7 mouse cellular contexts compared by ENCODE assay signal in the genomic region with DNA sequence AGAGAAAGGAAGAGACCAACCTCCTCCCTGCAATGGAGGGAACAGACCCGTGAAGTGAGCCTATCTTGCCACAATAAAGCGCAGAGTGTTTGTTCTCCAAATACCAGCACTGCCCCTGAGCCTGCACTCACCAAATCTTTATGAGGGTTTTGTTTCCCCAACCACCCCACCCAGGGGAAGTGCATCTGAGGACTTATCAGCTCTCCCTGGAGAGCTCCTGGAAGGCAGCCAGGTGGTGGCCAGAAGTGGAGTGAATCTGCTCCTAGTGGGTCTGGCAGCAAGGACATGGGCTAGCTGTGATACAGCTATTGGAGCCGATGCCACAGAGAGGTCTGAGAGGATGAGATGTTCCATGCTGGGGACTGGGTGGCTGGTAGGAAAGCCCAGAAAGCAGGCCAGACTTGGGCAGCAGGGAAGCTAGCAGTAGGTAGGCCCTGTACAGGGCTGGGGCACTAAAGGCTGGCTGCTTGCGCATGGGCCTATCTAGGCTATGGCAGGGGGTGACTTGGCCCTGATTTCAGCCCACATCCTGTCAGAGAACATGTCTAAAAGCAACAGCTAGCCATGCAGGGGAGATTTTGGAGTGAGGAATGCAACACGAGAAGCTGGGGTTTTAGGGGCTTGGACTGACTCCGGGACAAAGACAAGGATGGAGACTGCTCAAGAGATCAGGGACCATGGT.
DNase-seq lines count a peak whose midpoint lies in the region; ATAC-seq and TF ChIP-seq lines count a peak whose summit lies in the region.

No protein-coding gene starts in this region.

- ATAC-seq in heart, postnatal 0 days (ENCODE audit: insufficient read depth, low read depth), result peak; percentile 72
- ATAC-seq in limb, embryonic 11.5 days (ENCODE audit: insufficient number of reproducible peaks, low FRiP score, low TSS enrichment, low read depth), result no peak
- ATAC-seq in stomach, embryonic 16.5 days (ENCODE audit: insufficient read depth, low FRiP score), result no peak

- WGBS in heart, postnatal 0 days, result 31% methylated on average over 6 of the region's 6 CpGs
- WGBS in limb, embryonic 11.5 days, result 62% methylated on average over 6 of the region's 6 CpGs
- WGBS in stomach, embryonic 16.5 days, result 44% methylated on average over 6 of the region's 6 CpGs

- H3K4me1 ChIP-seq in brown adipose tissue, adult 24 weeks (ENCODE audit: control insufficient read depth, insufficient read depth, insufficient read length, low read length), result peaks cover 25% of the 10 kb centered on the region
- peaks cover 44% of the 10 kb centered on the region for H3K4me1 ChIP-seq in heart, postnatal 0 days (ENCODE audit: control insufficient read depth, insufficient read depth)
- peaks cover 20% of the 10 kb centered on the region for H3K4me1 ChIP-seq in limb, embryonic 11.5 days (ENCODE audit: control insufficient read depth, insufficient read depth, low read length)
- peaks cover 60% of the 10 kb centered on the region for H3K4me1 ChIP-seq in stomach, embryonic 16.5 days (ENCODE audit: control insufficient read depth, insufficient read depth, low read length)

- DNase-seq in adipocyte (ENCODE audit: low spot score), result peak; percentile 67
- peak; percentile 84 for DNase-seq in heart, postnatal 0 days (ENCODE audit: low spot score)
- no peak for DNase-seq in limb, embryonic 11.5 days (ENCODE audit: low spot score)
- no peak for DNase-seq in left cerebral cortex, adult 11 months (ENCODE audit: low spot score)
- DNase-seq in thymus, postnatal 10 days (ENCODE audit: low spot score in 2 of 2), result no peak

- peak overlapping the region; percentile 28; the same call in 1 of the 2 replicates for H3K4me2 ChIP-seq in heart, postnatal 0 days (ENCODE audit: low read depth, low read length)
- no peak overlapping the region for H3K4me2 ChIP-seq in limb, embryonic 11.5 days (ENCODE audit: low read depth, severe bottlenecking)
- H3K4me2 ChIP-seq in stomach, embryonic 16.5 days (ENCODE audit: low read depth, low read length), result peak overlapping the region; percentile 58

- no peaks in the 10 kb centered on the region for H3K36me3 ChIP-seq in heart, postnatal 0 days (replicated peaks; ENCODE audit: control insufficient read depth, insufficient read depth, low read length)
- no peaks in the 10 kb centered on the region for H3K36me3 ChIP-seq in limb, embryonic 11.5 days (ENCODE audit: control insufficient read depth, insufficient read depth, low read length)
- no peaks in the 10 kb centered on the region for H3K36me3 ChIP-seq in stomach, embryonic 16.5 days (ENCODE audit: control insufficient read depth, insufficient read depth, low read length)

- no peak overlapping the region for H3K9ac ChIP-seq in heart, postnatal 0 days (replicated peaks; ENCODE audit: low read depth, low read length)
- no peak overlapping the region; the same call in 1 of the 2 replicates for H3K9ac ChIP-seq in limb, embryonic 11.5 days (ENCODE audit: low read length)
- peak overlapping the region; percentile 74 for H3K9ac ChIP-seq in stomach, embryonic 16.5 days (ENCODE audit: low read length)

- no peak for TF ChIP-seq EP300 in heart, postnatal 0 days (IDR thresholded peaks at IDR 0.05; ENCODE audit: low read depth)

- no peaks in the 10 kb centered on the region; the same call in 1 of the 2 replicates for H3K27me3 ChIP-seq in heart, postnatal 0 days (ENCODE audit: control insufficient read depth, insufficient read depth, low read length)
- no peaks in the 10 kb centered on the region for H3K27me3 ChIP-seq in limb, embryonic 11.5 days (ENCODE audit: control insufficient read depth, insufficient read depth, low read length)
- H3K27me3 ChIP-seq in stomach, embryonic 16.5 days (ENCODE audit: control insufficient read depth, insufficient read depth, low read length), result no peaks in the 10 kb centered on the region

- no peak overlapping the region for H3K4me3 ChIP-seq in brown adipose tissue, adult 24 weeks (ENCODE audit: insufficient read depth, low read depth, low read length)
- no peak overlapping the region for H3K4me3 ChIP-seq in heart, postnatal 0 days (ENCODE audit: low read depth, low read length)
- no peak overlapping the region for H3K4me3 ChIP-seq in limb, embryonic 11.5 days (ENCODE audit: low read depth, low read length)
- H3K4me3 ChIP-seq in stomach, embryonic 16.5 days (replicated peaks; ENCODE audit: low read length), result peak overlapping the region; percentile 50

- peak overlapping the region; percentile 54 for H3K27ac ChIP-seq in brown adipose tissue, adult 24 weeks (replicated peaks; ENCODE audit: low read depth, low read length)
- H3K27ac ChIP-seq in heart, postnatal 0 days (ENCODE audit: low read depth), result peak overlapping the region; percentile 47
- 0 out of 2 replicates have a peak overlapping the region, but pooled peaks have one; percentile 33 for H3K27ac ChIP-seq in limb, embryonic 11.5 days (replicated peaks; ENCODE audit: low read depth, low read length)
- peak overlapping the region; percentile 19 for H3K27ac ChIP-seq in stomach, embryonic 16.5 days (ENCODE audit: low read length)

- H3K9me3 ChIP-seq in heart, postnatal 0 days (replicated peaks; ENCODE audit: control insufficient read depth, low read length), result no peaks in the 10 kb centered on the region
- no peaks in the 10 kb centered on the region for H3K9me3 ChIP-seq in limb, embryonic 11.5 days (ENCODE audit: control insufficient read depth, low read length)
- H3K9me3 ChIP-seq in stomach, embryonic 16.5 days (replicated peaks; ENCODE audit: control insufficient read depth, low read length), result no peaks in the 10 kb centered on the region

- no peak for TF ChIP-seq CTCF in heart, postnatal 0 days (IDR thresholded peaks at IDR 0.05; ENCODE audit: low read depth)

Comparison
In these comparisons a context has a peak if more than half of its experiments do, and no peak if none do; other contexts are left out.
1. DNase-seq: peak in adipocyte (single experiment) and heart, postnatal 0 days (single experiment); none in limb, embryonic 11.5 days (single experiment), left cerebral cortex, adult 11 months (single experiment) and thymus, postnatal 10 days (0 of 2).
2. Peak in every context shown above with its lines, with median percentiles within 50 percentile points of each other: H3K27ac ChIP-seq.